Mouse (Mus musculus) layer of hippocampus, adult 9-10 months (tissue): ENCODE data around the gene AU018091.
"Not testable (repeated sequence)": the region's sequence is repeated elsewhere in the genome, so short reads cannot be mapped to it uniquely, and the experiment has no call there.

ENCODE experiments used
- DNase-seq: peaks from one replicate; pipeline ENCODE4 v3.0.0; 2022; ENCODE audit warnings: low spot score

AU018091 gene

DNA sequence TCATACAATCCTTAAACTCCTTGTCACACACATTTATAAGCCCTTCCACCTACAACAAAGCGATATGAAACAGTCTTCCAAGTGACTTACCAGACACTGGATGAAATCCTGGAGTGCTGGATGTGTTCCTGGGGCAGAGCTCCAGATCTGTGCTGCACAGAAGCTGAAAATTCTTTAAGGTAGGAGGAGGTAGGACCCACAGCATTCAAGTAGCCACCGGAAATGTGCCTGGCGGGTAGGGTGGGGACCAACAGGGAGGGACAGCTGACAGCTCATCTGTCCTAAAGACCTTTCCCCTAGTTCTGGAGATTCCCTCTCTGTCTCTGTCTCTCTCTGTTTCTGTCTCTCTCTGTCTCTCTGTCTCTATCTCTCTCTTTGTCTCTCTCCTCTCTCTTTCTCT lies at the start of gene AU018091:
AU018091 (minus strand) TSS at position 279 of the 400 bp plus-strand sequence.
- no peak for DNase-seq

DNA sequence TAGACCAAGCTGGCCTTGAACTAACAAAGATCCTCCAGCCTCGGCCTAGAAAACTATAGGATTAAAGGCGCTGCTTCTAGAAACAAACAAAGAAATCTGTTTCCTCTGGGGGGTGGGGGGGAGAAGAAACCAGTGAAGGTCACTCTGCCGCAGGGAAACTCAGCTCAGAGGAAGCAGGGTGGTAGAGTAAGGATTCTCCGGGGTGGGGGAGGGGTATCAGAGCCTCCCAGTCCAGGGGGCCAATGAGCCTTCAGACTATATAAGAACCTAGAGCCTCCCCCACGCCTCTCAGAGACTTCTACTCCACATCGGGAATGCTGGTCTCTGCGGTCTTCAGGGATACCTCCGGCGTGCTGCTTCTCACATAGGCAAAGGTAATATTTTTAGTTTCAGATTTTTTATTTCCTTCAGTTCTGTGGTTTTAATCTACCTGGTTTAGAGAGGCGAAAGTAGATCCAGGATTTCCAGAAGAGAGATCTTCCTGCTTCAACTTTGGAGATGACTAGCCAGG lies 48.6 kb upstream of the AU018091 start:
- DNase-seq = no peak

DNA sequence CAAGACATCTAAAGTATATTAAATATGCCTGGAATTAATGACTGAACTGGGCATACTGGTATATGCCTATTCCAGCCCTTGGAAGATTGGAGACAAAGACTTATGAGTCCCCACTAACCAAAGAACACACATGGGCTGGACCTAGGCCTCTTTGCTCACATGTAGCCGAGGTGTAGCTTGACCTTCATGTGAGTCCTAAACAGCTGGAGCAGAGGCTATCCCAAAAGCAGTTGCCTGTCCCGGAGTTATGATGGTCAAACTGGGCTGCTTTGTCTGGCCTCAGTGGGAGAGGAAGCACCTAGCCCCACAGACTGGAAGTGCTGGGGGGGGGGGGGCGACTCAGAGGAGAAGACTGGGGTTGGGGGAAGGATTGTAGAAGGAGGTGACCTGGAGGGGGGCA lies 47.3 kb upstream of the AU018091 start:
- no peak for DNase-seq

DNA sequence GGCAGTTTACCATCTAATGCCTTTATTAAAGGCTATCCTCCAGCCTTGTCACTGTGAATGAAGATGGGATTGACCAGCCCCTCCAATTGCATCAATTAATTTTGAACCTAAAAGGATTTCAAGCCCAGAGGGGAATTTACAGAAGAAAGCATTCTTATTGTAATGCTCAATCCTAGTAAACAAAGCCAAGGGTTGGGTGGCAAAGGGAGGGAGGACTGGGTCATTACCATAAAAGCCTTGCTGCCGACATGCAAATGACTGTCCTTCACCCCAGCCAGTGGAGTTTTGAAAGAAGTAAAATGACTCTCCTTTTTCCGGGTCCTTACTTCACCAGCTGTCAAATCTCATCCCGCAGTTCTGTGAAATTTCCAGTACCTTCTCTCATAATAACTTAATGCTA lies 44.6 kb upstream of the AU018091 start:
- DNase-seq = no peak

DNA sequence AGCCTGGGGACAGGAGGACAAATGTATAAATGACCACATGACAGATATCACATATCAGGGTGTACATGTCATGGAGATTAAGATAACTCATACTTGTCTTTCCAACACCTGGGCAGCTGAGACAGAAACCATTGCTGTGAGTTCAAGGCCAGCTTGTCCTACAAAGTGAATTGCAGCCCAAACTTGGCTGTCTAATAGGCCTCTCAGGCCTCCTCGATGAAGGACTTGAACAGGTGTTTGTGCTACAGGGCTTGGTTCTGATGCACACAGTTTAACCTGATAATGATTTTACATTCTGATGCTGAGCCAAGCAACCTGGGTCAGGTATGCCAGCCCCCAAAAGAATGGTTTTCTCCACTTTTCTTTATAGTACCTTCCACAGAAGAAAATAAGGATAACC lies 44.2 kb upstream of the AU018091 start:
- no peak for DNase-seq

DNA sequence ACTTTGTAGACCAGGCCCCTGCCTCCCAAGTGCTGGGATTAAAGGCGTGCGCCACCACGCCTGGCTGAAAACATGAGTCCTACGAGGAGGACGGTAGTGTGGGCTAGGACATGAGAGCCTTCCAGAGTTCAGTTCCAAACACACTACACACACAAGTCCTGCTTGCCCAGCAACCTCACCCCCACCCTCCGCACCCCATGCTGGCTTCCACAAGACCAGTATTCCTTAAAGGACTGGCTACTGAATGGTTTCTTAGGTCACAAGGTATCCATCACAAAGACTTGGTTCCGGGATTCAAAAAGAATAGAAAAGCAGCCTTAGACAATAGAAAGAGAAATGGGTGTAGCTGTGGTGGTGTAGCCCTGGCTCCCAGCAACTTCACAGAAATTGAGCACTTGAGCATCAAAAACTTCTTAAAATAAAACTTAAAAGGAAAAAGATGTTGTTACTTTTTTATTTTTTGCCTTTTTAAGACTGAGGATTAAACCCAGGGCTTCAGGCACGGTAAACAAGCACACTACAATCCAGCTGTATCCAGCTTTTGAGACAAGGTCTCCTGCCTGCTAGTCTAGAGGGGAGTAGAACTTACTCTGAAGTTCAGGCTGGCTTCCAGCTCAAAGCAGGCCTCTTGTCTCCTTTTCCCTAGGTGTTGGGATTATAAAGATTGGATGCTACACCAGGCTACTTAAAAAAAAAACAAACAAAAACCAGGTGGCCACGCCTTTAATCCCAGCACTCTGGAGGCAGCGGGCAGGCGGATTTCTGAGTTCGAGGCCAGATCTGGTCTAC lies 43.2 kb upstream of the AU018091 start:
- no peak for DNase-seq

GRCm38 (mm10) chr7:3211518-3211917 lies 42.5 kb upstream of the AU018091 start:
- no peak for DNase-seq

GRCm38 (mm10) chr7:3210605-3211004 lies 41.6 kb upstream of the AU018091 start:
- no peak for DNase-seq

GRCm38 (mm10) chr7:3206520-3206919 lies 37.5 kb upstream of the AU018091 start:
- DNase-seq = no peak

GRCm38 (mm10) chr7:3204628-3205027 lies 35.6 kb upstream of the AU018091 start:
- no peak for DNase-seq

DNA sequence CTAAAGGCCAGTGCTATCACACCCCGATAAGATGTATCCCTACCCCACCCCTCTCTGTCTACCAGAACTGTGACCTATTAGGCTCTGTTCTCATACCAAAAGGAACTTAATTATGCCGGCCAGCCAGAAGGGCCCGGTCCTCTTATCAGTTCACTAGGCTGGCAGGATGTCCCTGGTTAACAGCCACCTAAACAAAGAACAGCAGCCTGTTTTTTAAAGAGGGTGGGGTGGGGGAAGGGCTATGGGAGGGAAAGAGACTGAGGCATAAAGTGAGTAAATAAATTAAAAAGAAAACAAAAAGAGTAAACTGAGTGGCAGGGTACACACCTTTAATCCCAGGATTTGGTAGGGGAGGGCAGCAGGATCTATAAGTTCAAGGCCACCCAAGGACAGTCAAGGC lies 34.9 kb upstream of the AU018091 start:
- DNase-seq = no peak

GRCm38 (mm10) chr7:3201134-3201705 lies 32.2 kb upstream of the AU018091 start:
- no peak for DNase-seq

GRCm38 (mm10) chr7:3198884-3199283 lies 29.9 kb upstream of the AU018091 start:
- DNase-seq = no peak

GRCm38 (mm10) chr7:3195850-3196249 lies 26.8 kb upstream of the AU018091 start:
- no peak for DNase-seq

- DNase-seq = no peak
These were observed 25.5 kb upstream of the AU018091 start for GRCm38 (mm10) chr7:3194531-3194930.

- no peak for DNase-seq
These were observed 24.9 kb upstream of the AU018091 start for GRCm38 (mm10) chr7:3193905-3194304.

DNA sequence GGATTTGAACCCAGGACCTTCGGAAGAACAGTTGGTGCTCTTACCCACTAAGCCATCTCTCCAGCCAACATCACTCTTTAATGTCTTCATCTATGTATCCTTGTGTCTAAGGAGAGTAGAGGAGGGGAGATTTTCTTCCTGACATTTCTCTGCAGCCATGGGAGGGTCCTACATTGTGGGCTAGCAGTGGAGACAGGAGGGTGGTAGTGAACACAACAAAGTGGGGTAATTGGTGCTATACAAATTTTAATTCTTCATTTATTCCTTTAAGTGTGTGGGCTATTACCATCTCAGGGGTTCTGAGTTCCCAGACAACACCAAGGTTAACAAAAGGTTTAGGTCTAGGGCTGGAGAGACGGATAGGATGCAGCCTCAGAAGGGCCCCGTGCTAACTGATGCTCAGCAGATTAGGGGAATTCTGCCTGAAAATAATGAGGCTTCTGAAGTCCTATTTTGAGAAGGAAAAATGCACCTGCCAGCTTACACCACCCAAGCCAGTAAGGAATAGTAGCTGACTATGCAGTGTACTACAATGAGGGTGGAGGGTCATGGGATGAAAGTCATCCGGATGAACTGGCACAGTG lies 24.1 kb upstream of the AU018091 start:
- no peak for DNase-seq

GRCm38 (mm10) chr7:3191971-3192498 lies 23.0 kb upstream of the AU018091 start:
- no peak for DNase-seq

DNA sequence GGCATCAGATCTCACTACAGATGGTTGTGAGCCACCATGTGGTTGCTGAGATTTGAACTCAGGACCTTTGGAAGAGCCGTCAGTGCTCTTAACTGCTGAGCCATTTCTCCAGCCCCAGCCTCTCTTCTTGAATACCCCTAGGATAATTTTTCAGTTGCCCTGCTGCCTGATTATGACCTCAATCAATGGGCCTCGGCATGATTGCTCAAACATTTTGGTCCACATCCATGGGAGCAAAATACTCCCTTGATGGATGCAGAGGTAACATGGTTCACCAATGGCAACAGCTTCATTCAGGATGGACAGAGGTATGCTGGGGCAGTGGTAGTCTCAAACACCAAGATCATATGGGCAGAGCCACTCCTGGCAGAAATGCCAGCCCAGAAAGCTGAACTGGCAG lies 17.7 kb upstream of the AU018091 start:
- DNase-seq = not testable (repeated sequence)

- no peak for DNase-seq
These were observed 17.1 kb upstream of the AU018091 start for GRCm38 (mm10) chr7:3186136-3186535.

GRCm38 (mm10) chr7:3184394-3184793 lies 15.4 kb upstream of the AU018091 start:
- no peak for DNase-seq

DNA sequence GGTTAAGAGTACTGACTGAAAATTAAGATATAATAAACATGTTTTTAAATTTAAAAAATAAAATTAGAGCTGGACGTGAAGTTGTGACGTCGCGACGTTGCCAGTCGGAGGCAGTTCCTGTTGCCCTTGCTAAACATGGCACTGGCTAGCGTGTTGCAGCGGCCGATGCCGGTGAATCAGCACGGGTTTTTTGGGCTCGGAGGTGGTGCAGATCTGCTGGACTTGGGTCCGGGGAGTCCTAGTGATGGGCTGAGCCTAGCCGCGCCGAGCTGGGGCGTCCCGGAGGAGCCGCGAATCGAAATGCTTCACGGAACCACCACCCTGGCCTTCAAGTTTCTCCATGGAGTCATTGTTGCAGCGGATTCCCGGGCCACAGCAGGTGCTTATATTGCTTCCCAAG lies 12.0 kb upstream of the AU018091 start:
- DNase-seq = not testable (repeated sequence)

- DNase-seq = no peak
These were observed 707 bp downstream of the AU018091 start for GRCm38 (mm10) chr7:3168296-3168695.
